Mouse (Mus musculus): ENCODE results near the gene Tbc1d15.

The Tbc1d15 gene

GRCm38 (mm10) chr10:115251088-115251934, at the start of gene Tbc1d15:
Tbc1d15 (minus strand) TSS chr10:115251467.
- DNase-seq (ENCODE audit: extremely low spot score, low read depth, low spot score), result peak; percentile 91

- DNase-seq (ENCODE audit: extremely low spot score, low read depth, low spot score), result no peak
Observed at GRCm38 (mm10) chr10:115298683-115299082, 47.4 kb upstream of the Tbc1d15 start.

GRCm38 (mm10) chr10:115297582-115297981, 46.3 kb upstream of the Tbc1d15 start:
- no peak for DNase-seq (ENCODE audit: extremely low spot score, low read depth, low spot score)

GRCm38 (mm10) chr10:115296401-115296935, 45.2 kb upstream of the Tbc1d15 start:
- no peak for DNase-seq (ENCODE audit: extremely low spot score, low read depth, low spot score)

GRCm38 (mm10) chr10:115295162-115295561, 43.9 kb upstream of the Tbc1d15 start:
- no peak for DNase-seq (ENCODE audit: extremely low spot score, low read depth, low spot score)

- no peak for DNase-seq (ENCODE audit: extremely low spot score, low read depth, low spot score)
Observed at GRCm38 (mm10) chr10:115294715-115295114, 43.4 kb upstream of the Tbc1d15 start.

- DNase-seq (ENCODE audit: extremely low spot score, low read depth, low spot score), result no peak
Observed at GRCm38 (mm10) chr10:115293946-115294345, 42.7 kb upstream of the Tbc1d15 start.

- DNase-seq (ENCODE audit: extremely low spot score, low read depth, low spot score), result no peak
Observed at GRCm38 (mm10) chr10:115290671-115291070, 39.4 kb upstream of the Tbc1d15 start.

GRCm38 (mm10) chr10:115288856-115289255, 37.6 kb upstream of the Tbc1d15 start:
- no peak for DNase-seq (ENCODE audit: extremely low spot score, low read depth, low spot score)

- DNase-seq (ENCODE audit: extremely low spot score, low read depth, low spot score), result no peak
Observed at GRCm38 (mm10) chr10:115284170-115284569, 32.9 kb upstream of the Tbc1d15 start.

- DNase-seq (ENCODE audit: extremely low spot score, low read depth, low spot score), result no peak
Observed at GRCm38 (mm10) chr10:115281381-115281780, 30.1 kb upstream of the Tbc1d15 start.

GRCm38 (mm10) chr10:115271649-115272048, 20.4 kb upstream of the Tbc1d15 start:
- no peak for DNase-seq (ENCODE audit: extremely low spot score, low read depth, low spot score)

- DNase-seq (ENCODE audit: extremely low spot score, low read depth, low spot score), result no peak
Observed at GRCm38 (mm10) chr10:115270612-115271390, 19.5 kb upstream of the Tbc1d15 start.

GRCm38 (mm10) chr10:115262926-115263562, 11.8 kb upstream of the Tbc1d15 start:
- no peak for DNase-seq (ENCODE audit: extremely low spot score, low read depth, low spot score)

- DNase-seq (ENCODE audit: extremely low spot score, low read depth, low spot score), result no peak
Observed at GRCm38 (mm10) chr10:115262261-115262660, 11.0 kb upstream of the Tbc1d15 start.

- DNase-seq (ENCODE audit: extremely low spot score, low read depth, low spot score), result no peak
Observed at GRCm38 (mm10) chr10:115261428-115261827, 10.2 kb upstream of the Tbc1d15 start.

GRCm38 (mm10) chr10:115256162-115256561, 4.9 kb upstream of the Tbc1d15 start:
- no peak for DNase-seq (ENCODE audit: extremely low spot score, low read depth, low spot score)

GRCm38 (mm10) chr10:115253521-115253920, 2.3 kb upstream of the Tbc1d15 start:
- DNase-seq (ENCODE audit: extremely low spot score, low read depth, low spot score), result no peak

- DNase-seq (ENCODE audit: extremely low spot score, low read depth, low spot score), result no peak
Observed at GRCm38 (mm10) chr10:115252321-115252757, 1.1 kb upstream of the Tbc1d15 start.

GRCm38 (mm10) chr10:115250235-115251087, 806 bp downstream of the Tbc1d15 start:
- no peak for DNase-seq (ENCODE audit: extremely low spot score, low read depth, low spot score)
